Mouse (Mus musculus) neural tube, embryonic 12.5 days (tissue): ENCODE results near the gene Brinp1. TPM values are rescaled to one million over a fixed set of nuclear protein-coding genes. Genes with fewer than 3 reads are reported as not detected.

ENCODE experiments used
- ATAC-seq: fragments of 200-750 bp; cut with Nextera tagmentation; 2 replicates; pipeline ENCODE4 v1.8.0; 2017; ENCODE audit warnings: low read depth, mild to moderate bottlenecking, moderate TSS enrichment, moderate library complexity; ENCODE audit not compliant: low FRiP score
- H3K27ac ChIP-seq: fragments of 300-500 bp; sonication (generic); 2 replicates; pipeline ENCODE4 v1.5.1; 2016
- H3K27me3 ChIP-seq: fragments of 300-500 bp; sonication (generic); replicated peaks from 2 replicates; pipeline ENCODE4 v1.6.1; 2016; ENCODE audit warnings: mild to moderate bottlenecking
- H3K36me3 ChIP-seq: fragments of 300-500 bp; sonication (generic); 2 replicates; pipeline ENCODE4 v1.6.1; 2016; ENCODE audit warnings: mild to moderate bottlenecking
- H3K4me1 ChIP-seq: fragments of 300-500 bp; sonication (generic); 2 replicates; pipeline ENCODE4 v1.6.1; 2016
- H3K4me2 ChIP-seq: fragments of 300-500 bp; sonication (generic); replicated peaks from 2 replicates; pipeline ENCODE4 v1.6.1; 2016; ENCODE audit warnings: mild to moderate bottlenecking
- H3K4me3 ChIP-seq: fragments of 300-500 bp; sonication (generic); 2 replicates; pipeline ENCODE4 v1.5.1; 2016
- H3K9ac ChIP-seq: fragments of 300-500 bp; sonication (generic); 2 replicates; pipeline ENCODE4 v1.6.1; 2016; ENCODE audit warnings: mild to moderate bottlenecking
- H3K9me3 ChIP-seq: fragments of 300-500 bp; sonication (generic); 2 replicates; pipeline ENCODE4 v1.6.1; 2016; ENCODE audit warnings: mild to moderate bottlenecking
- WGBS: fragments of 180-500 bp; shearing (Covaris S2); methylation state at CpG from one replicate; pipeline ENCODE4 v1.1.7; 2016; 5-methylcytosine and 5-hydroxymethylcytosine counted together
- polyA plus RNA-seq: library from polyadenylated mRNA; unstranded; fragments of >200 nt; fragmentation: Nextera tagmentation; extraction: Ambion mirVana; gene quantifications from 2 replicates; pipeline ENCODE4 v1.2.1, GENCODE M21; 2016

Gene Brinp1
- 17.5 and 20.8 TPM in 2 replicates for polyA plus RNA-seq

DNA sequence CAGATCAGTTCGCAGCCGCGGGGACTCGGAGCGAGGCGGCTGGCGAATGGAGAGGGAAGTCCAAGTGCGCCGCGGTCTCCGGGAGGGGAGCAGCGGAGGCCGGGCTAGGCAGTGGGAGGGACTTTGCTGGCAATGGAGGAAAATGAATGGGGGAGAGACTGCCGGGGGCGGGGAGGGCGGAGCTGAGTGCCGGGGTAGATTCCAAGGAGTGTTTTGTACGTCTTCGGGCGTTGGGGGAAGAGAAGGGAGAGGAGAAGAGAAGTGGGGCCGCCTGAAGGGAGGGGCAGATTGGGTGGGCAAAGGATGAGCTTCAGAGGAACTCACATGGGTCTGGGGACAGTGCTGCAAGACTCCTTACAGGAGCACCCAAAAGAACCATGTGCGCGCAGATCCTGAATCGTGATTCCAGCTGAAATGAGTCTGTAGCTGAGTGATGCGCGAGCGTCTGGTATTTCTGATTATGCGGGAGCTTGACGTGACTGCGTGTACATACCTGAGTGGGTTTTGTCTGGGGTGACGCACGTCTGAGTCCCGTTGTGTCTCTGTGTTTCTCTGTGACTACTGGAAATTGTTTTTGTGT, at the start of gene Brinp1:
Gene Brinp1 (minus strand): TSS at position 76 of the 580 bp plus-strand sequence.
- H3K27me3 ChIP-seq = 0 out of 2 replicates have a peak, but pooled peaks cover 7% of the 10 kb centered on the region
- no peaks in the 10 kb centered on the region for H3K9me3 ChIP-seq
- WGBS = 1% methylated on average over 33 of the region's 33 CpGs
- H3K27ac ChIP-seq = no peak within 1 kb of the TSS
- H3K9ac ChIP-seq = peak within 1 kb of the TSS; percentile 57
- 0 out of 2 replicates have a peak, but pooled peaks cover 7% of the 10 kb centered on the region for H3K4me1 ChIP-seq
- no peaks in the 10 kb centered on the region for H3K36me3 ChIP-seq
- peak within 1 kb of the TSS; percentile 92 for H3K4me2 ChIP-seq
- peak; percentile 93 for ATAC-seq
- peak within 1 kb of the TSS; percentile 63 for H3K4me3 ChIP-seq

- WGBS = 81% methylated on average over 2 of the region's 2 CpGs
- H3K27me3 ChIP-seq = 0 out of 2 replicates have a peak, but pooled peaks cover 7% of the 10 kb centered on the region
- no peak overlapping the region for H3K27ac ChIP-seq
- no peak overlapping the region for H3K9ac ChIP-seq
- H3K4me1 ChIP-seq = 0 out of 2 replicates have a peak, but pooled peaks cover 7% of the 10 kb centered on the region
- H3K4me2 ChIP-seq = no peak overlapping the region
- no peaks in the 10 kb centered on the region for H3K9me3 ChIP-seq
- H3K36me3 ChIP-seq = no peaks in the 10 kb centered on the region
- H3K4me3 ChIP-seq = no peak overlapping the region
- no peak for ATAC-seq
Measured at GRCm38 (mm10) chr4:68957265-68957664, 3.1 kb upstream of the Brinp1 start.

- H3K27ac ChIP-seq = no peak overlapping the region
- H3K9ac ChIP-seq = no peak overlapping the region
- no peak overlapping the region for H3K4me2 ChIP-seq
- H3K4me3 ChIP-seq = no peak overlapping the region
- H3K9me3 ChIP-seq = no peaks in the 10 kb centered on the region
- 6% methylated on average over 4 of the region's 4 CpGs for WGBS
- H3K4me1 ChIP-seq = 0 out of 2 replicates have a peak, but pooled peaks cover 7% of the 10 kb centered on the region
- no peaks in the 10 kb centered on the region for H3K36me3 ChIP-seq
- 0 out of 2 replicates have a peak, but pooled peaks cover 7% of the 10 kb centered on the region for H3K27me3 ChIP-seq
- ATAC-seq = no peak
Measured at GRCm38 (mm10) chr4:68955621-68956020, 1.4 kb upstream of the Brinp1 start.

GRCm38 (mm10) chr4:68953667-68954321, 403 bp downstream of the Brinp1 start:
- H3K4me2 ChIP-seq = peak overlapping the region; percentile 92
- H3K27ac ChIP-seq = no peak overlapping the region
- H3K4me1 ChIP-seq = 0 out of 2 replicates have a peak, but pooled peaks cover 7% of the 10 kb centered on the region
- ATAC-seq = peak; percentile 63
- no peaks in the 10 kb centered on the region for H3K36me3 ChIP-seq
- H3K4me3 ChIP-seq = peak overlapping the region; percentile 63
- H3K9ac ChIP-seq = peak overlapping the region; percentile 57
- WGBS = under 1% methylated on average over 40 of the region's 40 CpGs
- no peaks in the 10 kb centered on the region for H3K9me3 ChIP-seq
- 0 out of 2 replicates have a peak, but pooled peaks cover 7% of the 10 kb centered on the region for H3K27me3 ChIP-seq

DNA sequence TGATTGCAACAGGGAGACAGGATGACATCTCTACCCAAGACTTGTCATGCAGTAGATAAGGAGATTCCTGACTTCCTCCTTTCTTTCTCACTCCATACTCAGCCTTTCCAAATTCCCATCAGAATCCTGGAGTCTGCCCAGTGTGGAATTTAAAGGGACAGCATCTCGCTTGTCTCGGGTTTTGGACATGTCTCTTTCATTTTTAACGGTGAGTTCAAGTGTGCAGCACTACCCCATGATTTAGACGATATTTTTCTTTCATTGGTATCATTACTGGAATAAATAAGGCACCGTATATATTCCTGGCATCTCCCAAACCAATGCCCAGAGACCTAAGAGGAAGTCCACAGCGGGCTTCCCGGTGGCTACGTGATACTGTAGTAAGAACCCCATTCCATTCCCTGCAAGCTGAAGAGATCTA, 1.1 kb downstream of the Brinp1 start:
- WGBS = 9% methylated on average over 8 of the region's 8 CpGs
- Histone ChIP-seq H3K4me3 (peak overlapping the region; percentile 63), H3K27ac (no peak overlapping the region), H3K9ac (peak overlapping the region; percentile 57), H3K27me3 (0 out of 2 replicates have a peak, but pooled peaks cover 7% of the 10 kb centered on the region), H3K9me3 (no peaks in the 10 kb centered on the region), H3K4me1 (0 out of 2 replicates have a peak, but pooled peaks cover 7% of the 10 kb centered on the region), H3K4me2 (peak overlapping the region; percentile 92), H3K36me3 (no peaks in the 10 kb centered on the region)
- ATAC-seq = peak; percentile 10; the same call in 1 of the 2 replicates

GRCm38 (mm10) chr4:68950556-68950955, 3.6 kb downstream of the Brinp1 start:
- H3K4me3 ChIP-seq = no peak overlapping the region
- H3K4me1 ChIP-seq = 0 out of 2 replicates have a peak, but pooled peaks cover 7% of the 10 kb centered on the region
- no peaks in the 10 kb centered on the region for H3K9me3 ChIP-seq
- 2% methylated on average over 2 of the region's 2 CpGs for WGBS
- H3K36me3 ChIP-seq = no peaks in the 10 kb centered on the region
- no peak overlapping the region for H3K9ac ChIP-seq
- H3K27ac ChIP-seq = no peak overlapping the region
- no peak overlapping the region for H3K4me2 ChIP-seq
- no peak for ATAC-seq
- H3K27me3 ChIP-seq = 0 out of 2 replicates have a peak, but pooled peaks cover 7% of the 10 kb centered on the region

GRCm38 (mm10) chr4:68942938-68943337, 11.3 kb downstream of the Brinp1 start:
- Histone ChIP-seq H3K36me3 (no peaks in the 10 kb centered on the region), H3K27me3 (no peaks in the 10 kb centered on the region), H3K4me3 (no peak overlapping the region), H3K9ac (no peak overlapping the region), H3K27ac (no peak overlapping the region), H3K4me1 (no peaks in the 10 kb centered on the region), H3K4me2 (no peak overlapping the region), H3K9me3 (no peaks in the 10 kb centered on the region)
- WGBS = 95% methylated on average over 2 of the region's 2 CpGs
- no peak for ATAC-seq

DNA sequence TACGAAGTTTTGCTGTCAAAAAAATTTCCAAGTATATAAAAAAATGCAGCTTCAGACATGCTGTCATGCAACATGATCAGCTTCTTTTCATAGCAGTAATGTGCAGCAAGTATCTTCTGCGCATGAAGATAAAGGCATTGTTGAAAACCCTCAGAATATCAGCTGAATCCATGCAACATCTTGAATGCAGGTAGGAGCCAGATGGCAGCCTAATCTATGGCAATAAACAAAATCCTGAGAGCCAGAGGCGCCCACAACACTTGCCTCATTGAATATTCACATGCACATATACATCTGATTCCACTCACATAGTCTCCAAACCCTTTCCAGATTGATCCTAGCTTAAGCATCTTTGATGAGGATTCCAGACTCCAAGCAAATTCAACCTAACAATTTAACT, 24.2 kb downstream of the Brinp1 start:
- no peaks in the 10 kb centered on the region for H3K9me3 ChIP-seq
- no peaks in the 10 kb centered on the region for H3K36me3 ChIP-seq
- H3K4me3 ChIP-seq = no peak overlapping the region
- H3K4me1 ChIP-seq = no peaks in the 10 kb centered on the region
- H3K4me2 ChIP-seq = no peak overlapping the region
- 67% methylated on average over 3 of the region's 3 CpGs for WGBS
- no peaks in the 10 kb centered on the region for H3K27me3 ChIP-seq
- no peak for ATAC-seq
- no peak overlapping the region for H3K27ac ChIP-seq
- no peak overlapping the region for H3K9ac ChIP-seq

DNA sequence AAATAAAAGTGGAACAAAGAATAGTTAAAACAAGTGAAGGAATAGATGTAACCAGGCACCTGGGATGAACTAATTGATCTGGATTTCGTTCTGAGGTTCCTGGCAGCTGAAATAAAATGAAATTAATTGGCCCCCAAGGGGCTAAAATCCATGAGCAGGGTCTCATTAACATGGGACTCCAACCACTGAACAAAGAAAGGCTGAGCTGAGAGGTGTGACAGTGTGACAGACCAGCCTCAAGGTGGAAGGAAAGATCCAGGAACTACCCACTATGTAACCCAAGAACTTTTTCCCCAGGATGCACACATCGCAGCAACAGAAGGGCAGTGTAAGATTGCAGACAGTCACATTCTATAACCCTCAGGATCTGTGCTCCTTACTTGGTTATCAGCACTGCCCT, 28.1 kb downstream of the Brinp1 start:
- no peaks in the 10 kb centered on the region for H3K27me3 ChIP-seq
- H3K4me1 ChIP-seq = no peaks in the 10 kb centered on the region
- H3K9ac ChIP-seq = no peak overlapping the region
- WGBS = 67% methylated on average over 2 of the region's 2 CpGs
- no peak overlapping the region for H3K27ac ChIP-seq
- no peak for ATAC-seq
- H3K36me3 ChIP-seq = no peaks in the 10 kb centered on the region
- no peak overlapping the region for H3K4me2 ChIP-seq
- no peak overlapping the region for H3K4me3 ChIP-seq
- no peaks in the 10 kb centered on the region for H3K9me3 ChIP-seq

- no peak for ATAC-seq
- 80% methylated on average over 1 of the region's 1 CpGs for WGBS
Measured at GRCm38 (mm10) chr4:68922944-68923343, 31.3 kb downstream of the Brinp1 start.

GRCm38 (mm10) chr4:68922504-68922903, 31.7 kb downstream of the Brinp1 start:
- H3K36me3 ChIP-seq = no peaks in the 10 kb centered on the region
- H3K27me3 ChIP-seq = no peaks in the 10 kb centered on the region
- H3K27ac ChIP-seq = no peak overlapping the region
- no peak overlapping the region for H3K9ac ChIP-seq
- no peak for ATAC-seq
- H3K9me3 ChIP-seq = no peaks in the 10 kb centered on the region
- no peak overlapping the region for H3K4me3 ChIP-seq
- WGBS = 87% methylated on average over 1 of the region's 1 CpGs
- no peaks in the 10 kb centered on the region for H3K4me1 ChIP-seq
- H3K4me2 ChIP-seq = no peak overlapping the region

More at GRCm38 (mm10) chr4:68922944-68923343, 31.3 kb downstream of the Brinp1 start:
- no peak overlapping the region for H3K4me3 ChIP-seq
- H3K4me1 ChIP-seq = no peaks in the 10 kb centered on the region
- no peak overlapping the region for H3K9ac ChIP-seq
- no peaks in the 10 kb centered on the region for H3K36me3 ChIP-seq
- H3K27ac ChIP-seq = no peak overlapping the region
- H3K9me3 ChIP-seq = no peaks in the 10 kb centered on the region
- no peaks in the 10 kb centered on the region for H3K27me3 ChIP-seq
- H3K4me2 ChIP-seq = no peak overlapping the region

DNA sequence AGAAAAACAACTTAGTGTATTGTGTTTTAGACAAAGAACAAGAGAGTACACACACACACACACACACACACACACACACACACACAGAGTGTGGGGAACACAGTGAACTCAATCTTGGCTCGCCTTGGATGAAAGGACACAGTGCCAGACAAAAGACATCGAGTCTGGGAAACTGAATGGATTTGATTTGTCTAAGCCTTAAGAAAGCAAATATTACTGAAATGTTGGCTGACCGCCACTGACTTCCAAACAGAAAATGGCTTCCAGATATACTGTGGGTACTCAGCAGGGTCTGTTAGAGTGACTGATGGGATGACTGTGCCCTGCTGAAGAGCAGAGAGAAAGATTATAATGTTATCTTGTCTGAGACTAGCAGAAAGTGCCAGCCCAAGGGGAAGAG, 34.1 kb downstream of the Brinp1 start:
- Histone ChIP-seq H3K4me2 (no peak overlapping the region), H3K9ac (no peak overlapping the region), H3K36me3 (no peaks in the 10 kb centered on the region), H3K27me3 (no peaks in the 10 kb centered on the region), H3K27ac (no peak overlapping the region), H3K9me3 (no peaks in the 10 kb centered on the region), H3K4me1 (no peaks in the 10 kb centered on the region), H3K4me3 (no peak overlapping the region)
- 79% methylated on average over 3 of the region's 3 CpGs for WGBS
- no peak for ATAC-seq
